Mouse (Mus musculus) mature B cell (primary cell): ENCODE results near the gene Myrf.

Experiments
- in situ Hi-C: fragments of 300-500 bp; cut with MboI; formaldehyde crosslinking; loops from 2 replicates; pipeline ENCODE4 v1.14.3; 2019

The Myrf gene

GRCm38 (mm10) chr19:10240654-10241305 lies at the start of gene Myrf:
Gene Myrf, minus strand, starts transcription at chr19:10240748.
- in situ Hi-C loops: no loop called here

GRCm38 (mm10) chr19:10289609-10290150 lies 49.1 kb upstream of the Myrf start:
- in situ Hi-C loops: no loop called here

GRCm38 (mm10) chr19:10288125-10289040 lies 47.8 kb upstream of the Myrf start:
- in situ Hi-C loops: no loop called here

GRCm38 (mm10) chr19:10286458-10286872 lies 45.9 kb upstream of the Myrf start:
- in situ Hi-C loops: no loop called here

GRCm38 (mm10) chr19:10280771-10281540 lies 40.4 kb upstream of the Myrf start:
- in situ Hi-C loops: no loop called here

GRCm38 (mm10) chr19:10279668-10280067 lies 39.1 kb upstream of the Myrf start:
- in situ Hi-C loops: no loop called here

- in situ Hi-C loops: no loop called here
Measured at GRCm38 (mm10) chr19:10278669-10279324, 38.2 kb upstream of the Myrf start.

GRCm38 (mm10) chr19:10277759-10278158 lies 37.2 kb upstream of the Myrf start:
- in situ Hi-C loops: no loop called here

GRCm38 (mm10) chr19:10277331-10277730 lies 36.8 kb upstream of the Myrf start:
- in situ Hi-C loops: no loop called here

- in situ Hi-C loops: no loop called here
Measured at GRCm38 (mm10) chr19:10276483-10277144, 36.1 kb upstream of the Myrf start.

GRCm38 (mm10) chr19:10274056-10274455 lies 33.5 kb upstream of the Myrf start:
- in situ Hi-C loops: no loop called here

- in situ Hi-C loops: no loop called here
Measured at GRCm38 (mm10) chr19:10272746-10273145, 32.2 kb upstream of the Myrf start.

GRCm38 (mm10) chr19:10271592-10271991 lies 31.0 kb upstream of the Myrf start:
- in situ Hi-C loops: no loop called here

- in situ Hi-C loops: no loop called here
Measured at GRCm38 (mm10) chr19:10270356-10270755, 29.8 kb upstream of the Myrf start.

GRCm38 (mm10) chr19:10268851-10269250 lies 28.3 kb upstream of the Myrf start:
- in situ Hi-C loops: no loop called here

GRCm38 (mm10) chr19:10267953-10268352 lies 27.4 kb upstream of the Myrf start:
- in situ Hi-C loops: no loop called here

GRCm38 (mm10) chr19:10267057-10267456 lies 26.5 kb upstream of the Myrf start:
- in situ Hi-C loops: no loop called here

GRCm38 (mm10) chr19:10266196-10266850 lies 25.8 kb upstream of the Myrf start:
- in situ Hi-C loops: no loop called here

- in situ Hi-C loops: no loop called here
Measured at GRCm38 (mm10) chr19:10261369-10261768, 20.8 kb upstream of the Myrf start.

GRCm38 (mm10) chr19:10258279-10259011 lies 17.9 kb upstream of the Myrf start:
- in situ Hi-C loops: no loop called here
